Mouse (Mus musculus) cerebellum, adult 8-10 months (tissue): ENCODE measurements around the gene Frat2.
"Not testable (repeated sequence)": the region's sequence is repeated elsewhere in the genome, so short reads cannot be mapped to it uniquely, and the experiment has no call there.

Source experiments
- DNase-seq: peaks from one replicate; pipeline ENCODE4 v3.0.0; 2022

The Frat2 gene

GRCm38 (mm10) chr19:41847992-41848851 is at the start of gene Frat2:
Frat2 (minus strand) TSS chr19:41848132.
- DNase-seq, result peak; percentile 86

GRCm38 (mm10) chr19:41896319-41896711 is 48.4 kb upstream of the Frat2 start:
- DNase-seq, result no peak

GRCm38 (mm10) chr19:41895460-41896318 is 47.8 kb upstream of the Frat2 start, which contains the start of gene Rrp12:
Rrp12 (minus strand) TSS chr19:41896173.
- DNase-seq, result peak; percentile 78

- no peak for DNase-seq
Measured at GRCm38 (mm10) chr19:41894959-41895358, 47.0 kb upstream of the Frat2 start.

- no peak for DNase-seq
Measured at GRCm38 (mm10) chr19:41888191-41888590, 40.3 kb upstream of the Frat2 start.

GRCm38 (mm10) chr19:41883882-41884281 is 36.0 kb upstream of the Frat2 start:
- DNase-seq, result no peak

GRCm38 (mm10) chr19:41881842-41882241 is 33.9 kb upstream of the Frat2 start:
- DNase-seq, result no peak

- DNase-seq, result no peak
Measured at GRCm38 (mm10) chr19:41874356-41874755, 26.4 kb upstream of the Frat2 start.

- no peak for DNase-seq
Measured at GRCm38 (mm10) chr19:41872285-41872684, 24.4 kb upstream of the Frat2 start.

GRCm38 (mm10) chr19:41869946-41870345 is 22.0 kb upstream of the Frat2 start:
- not testable (repeated sequence) for DNase-seq

- no peak for DNase-seq
Measured at GRCm38 (mm10) chr19:41869296-41869695, 21.4 kb upstream of the Frat2 start.

GRCm38 (mm10) chr19:41866707-41867106 is 18.8 kb upstream of the Frat2 start:
- DNase-seq, result no peak

GRCm38 (mm10) chr19:41857816-41858310 is 9.9 kb upstream of the Frat2 start:
- no peak for DNase-seq

GRCm38 (mm10) chr19:41857086-41857762 is 9.3 kb upstream of the Frat2 start:
- DNase-seq, result no peak

GRCm38 (mm10) chr19:41852423-41852822 is 4.5 kb upstream of the Frat2 start:
- DNase-seq, result no peak

GRCm38 (mm10) chr19:41850719-41851543 is 3.0 kb upstream of the Frat2 start:
- no peak for DNase-seq

- DNase-seq, result no peak
Measured at GRCm38 (mm10) chr19:41850021-41850718, 2.2 kb upstream of the Frat2 start.

GRCm38 (mm10) chr19:41847614-41847991 is 329 bp downstream of the Frat2 start:
- peak; percentile 29 for DNase-seq

- peak; percentile 41 for DNase-seq
Measured at GRCm38 (mm10) chr19:41847091-41847581, 796 bp downstream of the Frat2 start.

- peak; percentile 35 for DNase-seq
Measured at GRCm38 (mm10) chr19:41846366-41847090, 1.4 kb downstream of the Frat2 start.
